Mouse (Mus musculus) ES-E14 (cell line): ENCODE measurements around the gene Ufm1. TPM values are rescaled to one million over a fixed set of nuclear protein-coding genes. Genes with fewer than 3 reads are reported as not detected.

Experiments used
- DNase-seq: peaks from one replicate; pipeline ENCODE4 v3.0.0-alpha.2; 2013; ENCODE audit warnings: low read depth, low spot score
- H3K27ac ChIP-seq: 2 replicates; pipeline ENCODE4 v1.5.1; 2012; ENCODE audit warnings: low read depth, mild to moderate bottlenecking, low read length, moderate library complexity, mixed read lengths; ENCODE audit not compliant: poor library complexity, insufficient read depth, severe bottlenecking
- H3K36me3 ChIP-seq: 2 replicates; pipeline ENCODE4 v1.6.1; 2012; ENCODE audit warnings: mild to moderate bottlenecking, low read length, moderate library complexity, mixed read lengths; ENCODE audit not compliant: control insufficient read depth, poor library complexity, insufficient read depth, severe bottlenecking
- H3K4me1 ChIP-seq, 2 experiments: fragments of 150-350 bp in 1 of 2; sonication (generic) in 1 of 2; 2 replicates each; pipeline ENCODE4 v1.6.1; 2012; ENCODE audit warnings: low read length in 2 of 2, mild to moderate bottlenecking in 1 of 2, mixed read lengths in 1 of 2; ENCODE audit not compliant: control insufficient read depth in 2 of 2, insufficient read depth in 2 of 2, poor library complexity in 1 of 2
- H3K4me3 ChIP-seq, 2 experiments: fragments of 150-350 bp in 1 of 2; sonication (generic) in 1 of 2; 2 replicates each; pipeline ENCODE4 v1.5.1; 2012; ENCODE audit warnings: low read length in 2 of 2, low read depth in 1 of 2, mild to moderate bottlenecking in 1 of 2, mixed read lengths in 1 of 2; ENCODE audit not compliant: insufficient read depth in 1 of 2, poor library complexity in 1 of 2, severe bottlenecking in 1 of 2
- H3K9ac ChIP-seq: 2 replicates; pipeline ENCODE4 v1.6.1; 2012; ENCODE audit warnings: low read depth, mild to moderate bottlenecking, low read length, mixed read lengths; ENCODE audit not compliant: poor library complexity, insufficient read depth, severe bottlenecking
- H3K9me3 ChIP-seq: fragments of 150-350 bp; sonication (generic); 2 replicates; pipeline ENCODE4 v1.6.1; 2012; ENCODE audit warnings: low read depth, mild to moderate bottlenecking, low read length; ENCODE audit not compliant: control insufficient read depth, insufficient read depth
- CHD2 ChIP-seq: IDR thresholded peaks from 2 replicates; pipeline ENCODE4 v1.6.1; 2014; ENCODE audit warnings: mild to moderate bottlenecking, low read depth, low read length, inconsistent platforms
- HCFC1 ChIP-seq: IDR thresholded peaks from 2 replicates; pipeline ENCODE4 v1.6.1; 2012; ENCODE audit warnings: low read length, inconsistent platforms, borderline replicate concordance; ENCODE audit not compliant: insufficient read depth
- MAFK ChIP-seq: IDR thresholded peaks from 2 replicates; pipeline ENCODE4 v1.6.1; 2014; ENCODE audit warnings: mild to moderate bottlenecking, low read depth, low read length, inconsistent platforms; ENCODE audit not compliant: insufficient read depth
- ZC3H11A ChIP-seq: IDR thresholded peaks from 2 replicates; pipeline ENCODE4 v1.6.1; 2012; ENCODE audit warnings: low read depth, mild to moderate bottlenecking, inconsistent platforms, low read length, borderline replicate concordance
- ZNF384 ChIP-seq: IDR thresholded peaks from 2 replicates; pipeline ENCODE4 v1.6.1; 2012; ENCODE audit warnings: low read depth, low read length, inconsistent platforms
- in situ Hi-C, 2 experiments: fragments of 600-800 bp; cut with MboI; formaldehyde crosslinking; loops; one replicate each; pipeline ENCODE4 v1.15.1; 2025; ENCODE audit warnings: low sequenced_read_pairs in 2 of 2, inconsistent platforms in 1 of 2; ENCODE audit not compliant: unreplicated experiment in 2 of 2
- total RNA-seq: library from RNA; depleted of rRNA; stranded (reverse); fragments of 300-350 nt; gene quantifications from 2 replicates; pipeline ENCODE4 v1.2.3, GENCODE M21; 2012; rRNA removed

Gene Ufm1
- total RNA-seq: 30.0 and 47.2 TPM in 2 replicates

DNA sequence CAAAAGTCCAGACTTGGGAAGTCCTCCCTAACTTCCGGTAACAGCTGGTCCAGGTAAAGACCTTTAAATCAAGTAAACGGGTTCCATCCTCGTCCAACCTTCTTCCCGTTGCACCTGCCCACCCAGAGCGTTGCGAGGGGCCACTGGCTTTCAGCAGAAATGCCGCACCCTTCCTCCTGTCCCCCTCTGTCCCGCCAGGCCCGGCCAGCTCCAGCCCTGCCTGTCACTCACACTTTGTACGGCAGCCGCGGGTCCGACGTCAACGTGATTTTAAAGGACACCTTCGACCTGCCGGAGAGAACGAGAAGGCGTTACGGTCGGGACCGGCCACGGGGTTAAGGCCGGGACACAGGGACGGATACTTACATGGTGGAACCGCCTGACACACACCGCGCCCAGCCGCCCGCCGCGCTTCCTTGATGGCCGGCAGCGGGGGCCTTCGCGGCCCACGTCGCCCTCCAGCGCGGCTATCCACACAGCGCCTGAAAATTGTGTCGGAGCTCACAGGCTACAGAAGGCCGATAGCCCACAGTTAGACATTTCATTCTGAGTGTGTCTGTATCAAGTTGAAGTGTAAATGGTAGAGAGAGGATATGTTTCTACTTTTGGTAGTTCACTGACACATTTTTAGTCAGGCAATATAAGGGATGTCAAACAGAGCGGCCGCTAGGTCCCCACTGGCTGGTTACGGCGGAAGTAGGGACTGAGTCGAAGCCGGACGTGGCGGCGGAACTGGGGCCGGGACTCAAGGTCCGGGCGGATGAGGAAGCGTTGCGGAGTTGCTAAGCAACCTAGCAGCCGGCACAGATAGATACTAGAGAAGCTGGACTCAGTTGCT is at the start of gene Ufm1:
Ufm1 (minus strand) TSS at position 448 of the 838 bp plus-strand sequence.
- H3K4me3 ChIP-seq: peak within 1 kb of the TSS; percentile 89 to 95
- H3K36me3 ChIP-seq: peaks cover 11% of the 10 kb centered on the region
- peak within 1 kb of the TSS; percentile 82 for H3K9ac ChIP-seq
- no peaks in the 10 kb centered on the region for H3K9me3 ChIP-seq
- no peak within 1 kb of the TSS for H3K27ac ChIP-seq
- peak; percentile 88 for DNase-seq
- in situ Hi-C loops: no loop called here
- TF ChIP-seq ZC3H11A (no peak), HCFC1 (peak; percentile 82), ZNF384 (no peak), CHD2 (no peak)
- peaks cover 0 to 4% of the 10 kb centered on the region in 2 experiments; a peak in 1 of 4 replicates for H3K4me1 ChIP-seq

DNA sequence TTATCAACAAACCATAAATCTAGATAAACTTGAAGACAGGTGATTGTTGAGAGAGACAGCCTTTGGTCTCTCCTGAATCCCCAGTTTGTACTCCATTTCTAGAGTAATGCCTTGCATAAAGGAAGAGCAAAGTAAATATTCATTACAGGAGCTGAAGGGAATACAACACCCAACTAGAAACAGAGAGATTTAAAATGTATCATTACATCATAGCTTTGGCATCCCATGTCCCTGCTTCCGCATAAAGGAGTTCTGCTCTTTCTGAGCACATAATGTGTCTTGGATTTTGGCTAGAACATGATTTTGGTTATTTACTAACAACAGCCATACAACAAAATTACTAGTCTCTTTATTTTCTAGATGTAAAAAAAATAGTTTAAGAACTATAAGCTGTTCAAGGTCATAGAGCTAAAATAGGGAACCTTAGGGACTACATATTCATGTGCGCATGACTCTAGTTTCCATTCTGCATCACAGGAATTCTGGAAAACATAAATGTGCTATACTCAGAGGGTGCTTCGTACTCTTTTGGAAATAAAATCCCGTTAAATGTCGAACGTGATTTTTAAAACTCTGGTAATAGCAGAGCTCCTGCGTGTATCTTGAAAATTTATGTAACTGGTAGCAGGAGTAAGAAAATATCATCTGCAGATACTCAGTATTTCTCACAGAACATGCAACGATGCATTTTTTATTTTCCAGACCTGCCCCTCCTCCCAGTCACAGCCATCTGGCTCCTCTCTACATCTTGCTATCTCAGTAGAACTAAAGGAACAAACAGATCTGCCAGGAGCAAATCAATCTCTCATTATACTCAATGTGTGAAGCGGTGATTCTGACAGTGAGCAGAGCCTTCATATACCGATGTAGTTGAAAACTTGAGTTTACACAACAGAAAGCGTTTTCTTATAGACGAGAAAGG is 27.2 kb upstream of the Ufm1 start:
- Histone ChIP-seq H3K9ac (no peak overlapping the region), H3K27ac (no peak overlapping the region), H3K4me1 (no peaks in the 10 kb centered on the region), H3K4me3 (no peak overlapping the region), H3K36me3 (no peaks in the 10 kb centered on the region), H3K9me3 (no peaks in the 10 kb centered on the region)
- TF ChIP-seq CHD2 (no peak), ZC3H11A (no peak), HCFC1 (no peak), ZNF384 (no peak), MAFK (no peak)
- no peak for DNase-seq
- in situ Hi-C loops: no loop called here

DNA sequence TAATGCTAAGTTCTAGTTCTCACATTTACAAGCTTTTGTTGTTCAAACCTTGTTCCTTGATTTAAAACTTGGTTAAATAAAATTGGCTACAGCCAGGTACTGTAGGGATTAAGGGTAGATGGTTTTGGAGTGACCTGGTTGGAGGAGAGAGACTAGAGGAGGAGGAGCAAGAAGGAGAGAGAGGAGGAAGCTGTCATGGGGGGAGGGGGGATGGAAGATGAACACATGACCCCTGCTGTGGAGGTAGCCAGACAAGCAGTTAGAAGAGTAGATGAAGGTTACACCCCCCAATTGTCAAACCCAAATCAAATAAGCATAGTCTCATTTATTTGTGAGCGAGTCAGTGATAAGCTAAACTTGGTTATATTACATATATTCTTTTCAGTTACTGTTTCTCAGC is 8.0 kb upstream of the Ufm1 start:
- DNase-seq: no peak
- Histone ChIP-seq H3K4me3 (no peak overlapping the region), H3K9ac (no peak overlapping the region), H3K9me3 (no peaks in the 10 kb centered on the region), H3K27ac (no peak overlapping the region), H3K36me3 (no peaks in the 10 kb centered on the region), H3K4me1 (peaks cover 0 to 14% of the 10 kb centered on the region in 2 experiments; a peak in 3 of 4 replicates)
- TF ChIP-seq MAFK (no peak), CHD2 (no peak), HCFC1 (no peak), ZNF384 (no peak), ZC3H11A (no peak)
- in situ Hi-C loops: no loop called here

- no peaks in the 10 kb centered on the region for H3K36me3 ChIP-seq
- no peak overlapping the region for H3K9ac ChIP-seq
- peaks cover 0 to 14% of the 10 kb centered on the region in 2 experiments; a peak in 3 of 4 replicates for H3K4me1 ChIP-seq
- DNase-seq: no peak
- in situ Hi-C loops: no loop called here
- no peak overlapping the region for H3K27ac ChIP-seq
- H3K9me3 ChIP-seq: no peaks in the 10 kb centered on the region
- no peak overlapping the region for H3K4me3 ChIP-seq
- no peak for TF ChIP-seq ZNF384
- no peak for TF ChIP-seq HCFC1
- no peak for TF ChIP-seq MAFK
Measured at GRCm38 (mm10) chr3:53870482-53870881, 6.9 kb upstream of the Ufm1 start.
